Mouse (Mus musculus): ENCODE results near the gene Gimap5.

- no peak for TF ChIP-seq POLR2A (IDR thresholded peaks at IDR 0.05; ENCODE audit: low read depth, low read length)
- no peak for TF ChIP-seq CTCF (conservative IDR thresholded peaks at IDR 0.05; ENCODE audit: insufficient read depth, insufficient read length, low read depth, low read length)
Observed at GRCm38 (mm10) chr6:48732864-48733304, 13.1 kb upstream of the Gimap5 start.

All from kidney, adult 2 months (tissue).